Mouse (Mus musculus) limb, embryonic 10.5 days (tissue): Measurements from ENCODE around the gene Mamld1. TPM values are rescaled to one million over a fixed set of nuclear protein-coding genes. Genes with fewer than 3 reads are reported as not detected.
A peak's percentile ranks its signal among the peaks of the same experiment; 100 is the strongest.
"Not testable (repeated sequence)": the region's sequence is repeated elsewhere in the genome, so short reads cannot be mapped to it uniquely, and the experiment has no call there.

Experiments used
- DNase-seq: peaks from one replicate; pipeline ENCODE4 v3.0.0-alpha.2; 2017; ENCODE audit warnings: low spot score
- H3K27ac ChIP-seq: fragments of 300-500 bp; sonication (generic); 2 replicates; pipeline ENCODE4 v1.5.1; 2016; ENCODE audit warnings: mild to moderate bottlenecking
- H3K27me3 ChIP-seq: fragments of 300-500 bp; sonication (generic); 2 replicates; pipeline ENCODE4 v1.6.1; 2016; ENCODE audit warnings: low read depth, mild to moderate bottlenecking; ENCODE audit not compliant: poor library complexity, severe bottlenecking
- H3K36me3 ChIP-seq: fragments of 300-500 bp; sonication (generic); 2 replicates; pipeline ENCODE4 v1.6.1; 2016; ENCODE audit warnings: mild to moderate bottlenecking, moderate library complexity
- H3K4me1 ChIP-seq: fragments of 300-500 bp; sonication (generic); 2 replicates; pipeline ENCODE4 v1.6.1; 2016
- H3K4me3 ChIP-seq: fragments of 300-500 bp; sonication (generic); 2 replicates; pipeline ENCODE4 v1.5.1; 2016; ENCODE audit warnings: mild to moderate bottlenecking, moderate library complexity
- H3K9me3 ChIP-seq: fragments of 300-500 bp; sonication (generic); replicated peaks from 2 replicates; pipeline ENCODE4 v1.6.1; 2016; ENCODE audit warnings: mild to moderate bottlenecking
- WGBS: fragments of 180-500 bp; shearing (Covaris S2); methylation state at CpG from one replicate; pipeline ENCODE4 v1.1.7; 2016; 5-methylcytosine and 5-hydroxymethylcytosine counted together
- polyA plus RNA-seq: library from polyadenylated mRNA; unstranded; fragments of >200 nt; fragmentation: Nextera tagmentation; extraction: Ambion mirVana; gene quantifications from 2 replicates; pipeline ENCODE4 v1.2.1, GENCODE M21; 2016

Mamld1 gene
- 0.29 and 0.54 TPM in 2 replicates for polyA plus RNA-seq

- Histone ChIP-seq H3K4me1 (0 out of 2 replicates have a peak, but pooled peaks cover 3% of the 10 kb centered on the region), H3K27ac (0 out of 2 replicates have a peak within 1 kb of the TSS, but pooled peaks have one; percentile 2), H3K27me3 (peaks cover 92% of the 10 kb centered on the region), H3K4me3 (peak within 1 kb of the TSS; percentile 52), H3K9me3 (no peaks in the 10 kb centered on the region), H3K36me3 (no peaks in the 10 kb centered on the region)
- DNase-seq = peak; percentile 48
- WGBS = 14% methylated on average over 37 of the region's 50 CpGs
These were observed at the start of gene Mamld1 for GRCm38 (mm10) chrX:71049864-71050576. Gene Mamld1, plus strand, starts transcription at chrX:71050256.

- H3K27me3 ChIP-seq = peaks cover 63% of the 10 kb centered on the region
- H3K27ac ChIP-seq = no peak overlapping the region
- no peaks in the 10 kb centered on the region for H3K36me3 ChIP-seq
- no peak overlapping the region for H3K4me3 ChIP-seq
- DNase-seq = no peak
- H3K9me3 ChIP-seq = no peaks in the 10 kb centered on the region
- H3K4me1 ChIP-seq = no peaks in the 10 kb centered on the region
These were observed 25.3 kb upstream of the Mamld1 start for GRCm38 (mm10) chrX:71024718-71025117.

GRCm38 (mm10) chrX:71028007-71028406, 22.0 kb upstream of the Mamld1 start:
- Histone ChIP-seq H3K9me3 (no peaks in the 10 kb centered on the region), H3K27ac (no peak overlapping the region), H3K27me3 (peaks cover 69% of the 10 kb centered on the region), H3K36me3 (no peaks in the 10 kb centered on the region), H3K4me1 (no peaks in the 10 kb centered on the region), H3K4me3 (no peak overlapping the region)
- DNase-seq = no peak
- 88% methylated on average over 4 of the region's 4 CpGs for WGBS

GRCm38 (mm10) chrX:71028976-71029375, 21.1 kb upstream of the Mamld1 start:
- peaks cover 66% of the 10 kb centered on the region for H3K27me3 ChIP-seq
- not testable (repeated sequence) for H3K4me3 ChIP-seq, DNase-seq, H3K4me1 ChIP-seq, H3K9me3 ChIP-seq, H3K36me3 ChIP-seq, H3K27ac ChIP-seq
- 86% methylated on average over 1 of the region's 1 CpGs for WGBS

- H3K27ac ChIP-seq = peak overlapping the region; percentile 2; the same call in 1 of the 2 replicates
These were observed 738 bp downstream of the Mamld1 start for GRCm38 (mm10) chrX:71050677-71051311.

GRCm38 (mm10) chrX:71051361-71052114, 1.5 kb downstream of the Mamld1 start:
- Histone ChIP-seq H3K36me3 (no peaks in the 10 kb centered on the region), H3K4me1 (0 out of 2 replicates have a peak, but pooled peaks cover 3% of the 10 kb centered on the region), H3K4me3 (peak overlapping the region; percentile 52), H3K9me3 (no peaks in the 10 kb centered on the region), H3K27me3 (peaks cover 100% of the 10 kb centered on the region), H3K27ac (peak overlapping the region; percentile 2; the same call in 1 of the 2 replicates)
- DNase-seq = peak; percentile 36
- 19% methylated on average over 25 of the region's 30 CpGs for WGBS

More at GRCm38 (mm10) chrX:71050677-71051311, 738 bp downstream of the Mamld1 start:
- H3K4me1 ChIP-seq = 0 out of 2 replicates have a peak, but pooled peaks cover 3% of the 10 kb centered on the region
- H3K9me3 ChIP-seq = no peaks in the 10 kb centered on the region
- 20% methylated on average over 26 of the region's 26 CpGs for WGBS
- peak; percentile 36 for DNase-seq
- no peaks in the 10 kb centered on the region for H3K36me3 ChIP-seq
- peaks cover 97% of the 10 kb centered on the region for H3K27me3 ChIP-seq
- H3K4me3 ChIP-seq = peak overlapping the region; percentile 52

- Histone ChIP-seq H3K27ac (no peak overlapping the region), H3K4me1 (0 out of 2 replicates have a peak, but pooled peaks cover 3% of the 10 kb centered on the region), H3K27me3 (peaks cover 100% of the 10 kb centered on the region), H3K9me3 (no peaks in the 10 kb centered on the region), H3K36me3 (no peaks in the 10 kb centered on the region), H3K4me3 (peak overlapping the region; percentile 52)
- 15% methylated on average over 16 of the region's 19 CpGs for WGBS
- peak; percentile 64 for DNase-seq
These were observed 2.0 kb downstream of the Mamld1 start for GRCm38 (mm10) chrX:71052115-71052478.

- peaks cover 100% of the 10 kb centered on the region for H3K27me3 ChIP-seq
- peak overlapping the region; percentile 52 for H3K4me3 ChIP-seq
- no peaks in the 10 kb centered on the region for H3K9me3 ChIP-seq
- no peak overlapping the region for H3K27ac ChIP-seq
- 21% methylated on average over 7 of the region's 8 CpGs for WGBS
- no peak for DNase-seq
- no peaks in the 10 kb centered on the region for H3K36me3 ChIP-seq
- 0 out of 2 replicates have a peak, but pooled peaks cover 3% of the 10 kb centered on the region for H3K4me1 ChIP-seq
These were observed 2.6 kb downstream of the Mamld1 start for GRCm38 (mm10) chrX:71052481-71053216.

GRCm38 (mm10) chrX:71053246-71053645, 3.2 kb downstream of the Mamld1 start:
- Histone ChIP-seq H3K27me3 (peaks cover 100% of the 10 kb centered on the region), H3K4me3 (no peak overlapping the region), H3K36me3 (no peaks in the 10 kb centered on the region), H3K4me1 (0 out of 2 replicates have a peak, but pooled peaks cover 3% of the 10 kb centered on the region), H3K9me3 (no peaks in the 10 kb centered on the region), H3K27ac (no peak overlapping the region)
- no peak for DNase-seq
- 53% methylated on average over 5 of the region's 5 CpGs for WGBS

GRCm38 (mm10) chrX:71056968-71057367, 6.9 kb downstream of the Mamld1 start:
- Histone ChIP-seq H3K27me3 (peaks cover 75% of the 10 kb centered on the region), H3K36me3 (no peaks in the 10 kb centered on the region), H3K4me1 (no peaks in the 10 kb centered on the region), H3K27ac (no peak overlapping the region), H3K4me3 (no peak overlapping the region), H3K9me3 (no peaks in the 10 kb centered on the region)
- 77% methylated on average over 2 of the region's 2 CpGs for WGBS
- no peak for DNase-seq

GRCm38 (mm10) chrX:71085092-71085807, 35.2 kb downstream of the Mamld1 start:
- 82% methylated on average over 4 of the region's 4 CpGs for whole genome bisulfite sequencing
- Histone ChIP-seq H3K27ac (no peak overlapping the region), H3K4me1 (no peaks in the 10 kb centered on the region)

More at GRCm38 (mm10) chrX:71085092-71085807, 35.2 kb downstream of the Mamld1 start:
- Histone ChIP-seq H3K9me3 (no peaks in the 10 kb centered on the region), H3K36me3 (no peaks in the 10 kb centered on the region), H3K27me3 (peaks cover 71% of the 10 kb centered on the region), H3K4me3 (no peak overlapping the region)
- no peak for DNase-seq
